Mouse (Mus musculus): ENCODE results near the gene Cul9. TPM values are rescaled to one million over a fixed set of nuclear protein-coding genes. Genes with fewer than 3 reads are reported as not detected.
"Not testable (repeated sequence)": the region's sequence is repeated elsewhere in the genome, so short reads cannot be mapped to it uniquely, and the experiment has no call there.

Cul9 gene
- total RNA-seq, 2 experiments from 2014 or later = 20.3 to 24.0 TPM

DNA sequence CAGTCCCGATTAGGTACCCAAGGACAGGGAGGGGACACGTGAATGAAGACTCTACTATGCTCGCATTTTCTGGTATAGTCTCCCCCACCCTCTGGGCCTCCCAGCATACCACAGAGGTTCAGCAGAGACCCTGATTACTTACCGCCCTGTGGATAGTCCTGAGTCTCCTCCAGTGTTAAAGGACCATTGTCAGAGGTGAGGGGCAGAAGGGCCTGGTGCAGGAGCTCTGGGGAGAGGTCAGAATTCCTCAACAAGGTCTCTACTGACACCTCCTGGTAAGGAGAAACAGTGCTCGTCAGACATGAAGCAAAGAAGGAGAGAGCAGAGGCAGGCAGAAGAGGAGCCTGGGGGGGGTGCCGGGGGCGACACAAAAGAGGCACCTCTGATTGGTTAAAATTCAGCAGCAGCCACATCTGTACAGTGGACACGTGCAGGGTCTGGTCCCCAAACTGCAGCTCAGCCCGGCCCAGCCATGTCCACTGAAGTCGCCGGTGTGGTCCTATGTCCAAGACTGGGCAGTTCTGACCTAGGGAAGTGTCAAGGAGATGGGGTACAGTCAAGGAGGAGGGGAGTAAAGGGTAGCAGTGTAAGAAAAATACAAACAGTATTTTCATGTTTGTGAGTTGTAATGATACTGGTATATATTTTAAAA lies 35.0 kb downstream of the Cul9 start:
- intact Hi-C loops (cut with DNase I) = loop anchor here (1.0 kb wide), 1 partner anchor 75 kb away; no protein-coding TSS in a partner anchor
- DNase-seq = no peak

DNA sequence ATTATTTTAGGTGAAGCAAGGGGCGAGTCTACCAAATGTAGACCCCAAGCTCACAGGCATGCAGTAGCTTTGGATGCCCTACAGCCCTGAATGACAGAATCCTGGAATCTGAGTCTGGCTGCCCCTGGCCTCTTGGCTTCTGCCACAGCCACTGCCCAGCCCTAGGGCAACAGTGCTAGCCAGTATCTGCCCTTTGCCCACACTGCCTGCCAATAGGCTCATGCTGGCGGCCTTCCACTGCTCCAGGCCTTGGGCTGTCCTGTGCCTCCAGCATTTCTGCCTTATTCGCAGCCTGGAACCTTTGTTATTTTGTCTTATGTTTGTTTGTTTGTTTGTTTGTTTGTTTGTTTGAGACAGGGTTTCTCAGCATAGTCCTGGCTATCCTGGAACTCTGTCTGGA lies 40.6 kb downstream of the Cul9 start:
- DNase-seq = no peak
- intact Hi-C loops (cut with DNase I) = no loop called here

DNA sequence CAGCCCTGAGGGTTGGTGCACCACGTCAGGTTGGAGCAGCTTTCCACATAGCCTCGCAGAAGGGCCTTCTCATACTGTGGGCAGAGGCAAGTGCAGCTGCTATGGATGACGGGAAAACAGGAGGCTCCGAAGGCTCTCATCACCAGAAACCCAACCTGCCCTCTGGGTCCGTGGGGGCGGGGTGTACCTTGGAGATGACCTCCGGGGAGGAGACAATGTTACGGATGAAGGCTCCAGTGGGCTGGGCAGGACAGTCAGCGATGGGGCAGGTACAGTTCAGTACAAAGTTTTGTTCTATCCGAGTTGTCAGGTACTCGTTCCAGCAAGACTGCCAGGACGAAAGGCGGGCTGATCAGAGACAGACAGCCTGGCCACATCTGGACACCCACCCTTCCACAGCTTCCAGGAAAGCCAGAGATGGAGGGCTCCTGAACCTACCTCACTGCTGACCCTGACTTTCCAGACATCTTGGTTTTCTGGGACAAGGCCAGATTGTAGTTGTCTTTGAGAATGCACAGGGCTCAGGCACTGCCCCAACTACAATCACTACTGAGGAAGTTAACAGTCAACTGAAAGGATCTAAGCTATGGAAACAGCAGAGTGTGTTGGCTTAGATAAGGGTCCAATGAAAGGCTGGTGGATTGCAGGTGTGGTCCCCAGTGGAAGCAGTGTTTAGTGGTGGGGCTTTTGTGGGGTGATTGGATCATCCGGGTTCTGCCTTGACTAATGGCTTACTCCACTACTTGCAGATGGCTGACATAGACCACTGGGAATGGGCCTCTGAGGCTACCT lies 42.1 kb downstream of the Cul9 start:
- intact Hi-C loops (cut with DNase I) = no loop called here
- DNase-seq = no peak

DNA sequence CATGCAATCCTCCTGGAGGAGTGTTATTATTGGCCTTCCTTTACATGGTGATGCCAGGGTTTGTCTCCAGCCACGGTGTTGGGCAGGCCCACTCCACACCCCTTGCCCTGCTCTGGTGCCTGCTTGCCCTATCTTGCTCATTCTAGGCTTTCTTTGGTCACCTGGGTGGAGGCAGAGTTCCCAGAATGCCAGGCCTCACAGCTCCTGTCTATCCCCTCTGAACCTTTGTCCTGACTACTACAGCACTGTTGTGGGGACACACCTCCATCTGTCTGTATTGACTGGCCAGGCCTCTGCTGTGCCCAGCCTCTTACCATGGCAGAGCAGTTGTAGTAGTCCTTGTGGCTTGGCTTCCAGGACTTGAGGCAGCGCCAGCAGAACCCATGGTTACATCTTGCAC lies 43.4 kb downstream of the Cul9 start:
- intact Hi-C loops (cut with DNase I) = no loop called here
- no peak for DNase-seq

DNA sequence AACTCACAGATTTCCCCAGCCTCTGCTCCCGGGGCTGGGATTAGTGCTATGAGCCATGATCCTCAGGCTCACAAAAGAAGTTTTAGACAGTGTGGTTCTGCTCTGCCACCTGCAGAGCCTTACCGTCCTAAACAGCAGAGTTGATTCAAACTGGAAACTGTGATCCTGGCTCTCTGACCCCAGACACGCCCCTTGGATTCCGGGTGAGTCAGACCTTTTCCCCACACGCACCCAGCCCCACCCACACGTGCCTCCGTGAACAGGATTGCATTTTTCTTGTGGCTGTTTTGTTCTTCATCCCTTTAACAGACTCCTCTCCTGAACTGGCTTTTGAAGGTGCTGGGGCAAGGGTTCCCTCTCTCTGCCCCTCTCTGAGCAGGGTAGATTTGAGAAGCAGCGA lies 48.2 kb downstream of the Cul9 start:
- intact Hi-C loops (cut with DNase I) = no loop called here
- DNase-seq = no peak

DNA sequence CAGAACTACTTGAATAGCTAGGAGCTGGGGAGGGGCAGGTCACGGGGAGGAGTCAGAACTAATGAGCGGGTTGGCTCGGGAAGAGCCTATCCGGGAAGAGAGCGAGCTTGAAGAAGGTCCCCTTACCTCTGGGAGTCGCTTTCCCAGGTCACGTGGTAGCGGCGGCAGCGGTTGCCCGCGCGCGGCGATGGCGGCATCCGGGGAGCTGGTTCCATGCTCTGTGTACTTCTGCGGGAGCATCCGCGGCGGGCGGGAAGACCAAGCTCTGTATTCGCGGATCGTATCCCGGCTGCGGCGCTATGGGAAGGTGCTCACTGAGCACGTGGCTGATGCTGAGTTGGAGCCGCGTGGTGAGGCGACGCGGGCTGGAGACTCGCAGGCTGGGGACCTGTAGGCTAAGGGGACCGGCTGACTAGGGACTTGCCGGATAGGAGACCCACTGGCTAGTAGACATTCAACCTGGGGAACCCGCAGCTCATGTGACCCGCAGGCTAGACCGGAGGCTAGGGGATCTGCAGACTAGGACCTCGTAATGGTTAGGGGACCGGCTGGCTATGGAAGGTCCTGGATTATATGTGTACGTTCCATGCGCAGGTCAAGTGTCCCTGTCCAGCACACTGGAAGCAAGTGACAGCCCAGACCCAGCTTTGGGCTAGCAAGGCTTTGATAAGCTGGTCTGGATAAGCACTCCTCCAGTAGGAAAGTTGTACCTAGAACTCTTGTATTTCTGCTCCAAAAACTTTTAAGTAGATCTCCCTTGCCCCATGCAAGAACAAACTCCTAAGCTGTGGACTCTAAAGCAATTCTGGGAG lies 49.4 kb downstream of the Cul9 start, which contains the start of gene Dnph1:
Gene Dnph1, plus strand, starts transcription at position 89 of the 812 bp plus-strand sequence.
- intact Hi-C loops (cut with DNase I) = no loop called here
- peak; percentile 52 to 60 for DNase-seq

DNA sequence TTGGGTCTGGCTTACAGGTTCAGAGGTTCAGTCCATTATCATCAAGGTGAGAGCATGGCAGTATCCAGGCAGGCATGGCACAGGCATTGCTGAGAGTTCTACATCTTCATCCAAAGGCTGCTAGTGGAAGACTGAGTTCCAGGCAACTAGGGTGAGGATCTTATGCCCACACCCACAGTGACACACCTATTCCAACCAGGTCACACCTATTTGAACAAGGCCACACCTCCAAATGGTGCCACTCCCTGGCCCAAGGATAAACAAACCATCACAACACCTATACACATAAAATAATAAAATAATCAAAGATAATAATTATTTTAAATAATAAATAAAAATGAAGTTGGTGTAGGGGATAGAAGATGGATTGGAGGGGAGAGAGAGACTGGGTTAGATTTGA lies 50.1 kb downstream of the Cul9 start:
- intact Hi-C loops (cut with DNase I); DNase-seq: not testable (repeated sequence)

DNA sequence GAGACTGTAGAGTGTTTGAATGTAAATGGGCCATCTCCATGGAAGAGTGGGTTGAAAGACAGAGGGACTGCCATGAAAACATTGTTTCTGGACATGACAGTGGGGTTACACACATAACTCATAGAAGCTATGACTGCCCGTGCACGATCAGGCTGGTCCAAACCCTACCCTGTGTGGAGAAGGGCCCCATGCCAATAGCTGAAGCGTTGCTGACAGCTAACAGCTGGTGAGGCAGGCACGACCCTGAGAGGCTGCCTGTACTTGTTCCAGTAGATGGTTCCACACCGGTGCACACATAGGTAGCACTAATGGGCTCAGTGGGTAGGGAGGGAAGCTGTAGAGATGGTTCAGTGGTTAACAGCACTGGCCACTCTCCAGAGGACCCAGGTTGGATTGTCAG lies 50.7 kb downstream of the Cul9 start:
- no peak for DNase-seq
- intact Hi-C loops (cut with DNase I) = no loop called here

DNA sequence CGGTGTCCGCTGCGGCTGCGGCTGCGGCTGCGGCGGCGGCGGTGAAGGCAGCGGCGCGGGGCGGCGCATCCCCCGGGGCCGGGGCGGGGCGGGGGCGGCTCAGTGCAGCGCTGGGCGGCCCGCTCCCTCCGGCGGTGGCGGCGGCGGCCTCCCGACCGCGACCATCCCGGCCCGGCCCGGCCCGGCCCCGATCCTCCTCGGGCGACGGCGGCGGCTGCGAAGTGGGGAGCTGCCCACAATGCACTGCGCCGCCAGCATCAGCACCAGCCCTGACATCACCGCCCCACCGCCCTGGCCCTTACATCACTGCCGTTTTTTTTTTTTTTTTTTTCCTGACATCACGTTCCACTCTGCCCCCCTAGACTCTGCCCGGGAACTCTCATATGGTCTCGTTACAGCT lies 58.8 kb downstream of the Cul9 start, which contains the start of gene Ttbk1:
Gene Ttbk1, minus strand, starts transcription at position 245 of the 400 bp plus-strand sequence.
- intact Hi-C loops (cut with DNase I) = no loop called here
- DNase-seq = no peak

DNA sequence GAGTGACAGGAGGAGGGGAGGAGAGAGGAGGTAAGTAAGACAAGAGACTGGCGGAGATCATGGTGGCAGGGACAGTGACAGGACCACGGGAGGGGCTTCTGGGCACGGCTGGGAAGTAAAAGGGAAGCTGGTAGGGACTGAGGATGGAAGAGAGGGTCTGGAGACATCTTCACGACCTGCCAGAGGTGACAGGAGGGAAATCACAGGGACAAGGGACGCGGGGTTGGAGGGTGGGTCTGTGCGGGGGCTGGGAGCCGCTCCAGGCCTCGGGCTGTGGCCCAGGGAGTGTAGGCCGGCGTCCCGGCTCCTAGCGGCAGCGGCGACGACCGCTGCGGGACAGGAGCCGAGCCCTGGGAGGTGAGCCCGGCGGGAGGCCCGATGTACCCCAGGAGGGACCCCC lies 59.2 kb downstream of the Cul9 start:
- intact Hi-C loops (cut with DNase I) = no loop called here
- no peak for DNase-seq

DNA sequence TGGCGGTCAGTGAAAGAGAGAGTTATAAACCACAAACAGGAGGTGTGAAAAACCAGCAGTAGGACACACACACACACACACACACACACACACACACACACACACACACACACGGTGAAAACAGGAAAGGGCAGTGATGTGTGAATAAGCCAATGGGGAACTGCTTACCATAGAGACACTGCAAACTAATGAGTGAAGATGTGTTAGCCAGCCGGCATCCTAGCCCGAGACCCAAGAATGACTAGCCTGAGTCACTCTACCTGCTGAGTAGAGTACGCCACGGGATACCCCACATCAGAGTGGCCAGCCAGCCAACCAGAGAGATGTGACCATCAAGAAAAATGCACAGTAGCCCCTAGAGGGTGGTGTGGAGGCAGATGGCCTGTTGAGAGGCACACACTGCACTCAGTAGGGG lies 61.7 kb downstream of the Cul9 start:
- no peak for DNase-seq
- intact Hi-C loops (cut with DNase I) = no loop called here

DNA sequence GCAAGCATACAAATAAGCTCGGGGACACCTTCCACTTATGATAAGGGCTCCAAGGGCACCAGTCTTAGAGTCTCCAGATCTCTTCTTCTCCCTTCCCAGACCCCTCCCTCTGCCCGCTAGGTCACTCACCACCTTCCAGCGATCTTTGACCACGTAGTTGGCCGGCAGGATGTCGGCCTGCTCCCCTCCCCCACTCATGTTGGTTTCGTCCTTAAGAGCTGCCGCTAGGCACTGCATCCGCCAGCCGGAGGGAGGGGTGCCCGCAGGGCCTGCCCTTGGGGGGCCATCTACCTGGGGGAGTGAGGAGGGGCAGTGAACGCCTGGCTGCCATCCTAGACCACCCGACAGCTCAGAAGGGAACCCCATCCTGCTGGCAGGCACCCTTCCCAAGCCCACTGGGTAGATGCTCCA lies 62.2 kb downstream of the Cul9 start:
- no peak for DNase-seq
- intact Hi-C loops (cut with DNase I) = no loop called here

DNA sequence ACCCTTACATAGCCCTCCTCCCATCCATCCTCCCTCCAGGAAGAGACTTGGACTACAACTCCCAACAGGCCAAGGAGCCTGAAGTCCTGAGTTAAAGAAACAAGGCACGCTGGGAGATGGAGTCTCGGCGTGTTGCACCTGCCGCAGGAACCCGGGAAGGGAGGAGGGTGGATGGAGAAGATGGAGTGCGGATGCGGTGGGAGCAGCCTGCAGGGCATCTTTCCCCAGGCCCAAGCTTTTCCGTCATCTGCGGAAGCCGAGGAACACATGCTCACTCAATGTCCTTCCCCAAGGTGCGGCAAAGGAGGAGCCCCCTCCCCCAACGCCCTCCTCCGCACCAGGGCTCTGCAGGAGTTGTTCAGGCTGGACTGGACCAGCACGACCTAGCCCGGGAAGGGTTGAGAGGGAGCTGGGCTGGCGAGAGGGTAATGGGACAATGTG lies 62.6 kb downstream of the Cul9 start:
- no peak for DNase-seq
- intact Hi-C loops (cut with DNase I) = no loop called here

DNA sequence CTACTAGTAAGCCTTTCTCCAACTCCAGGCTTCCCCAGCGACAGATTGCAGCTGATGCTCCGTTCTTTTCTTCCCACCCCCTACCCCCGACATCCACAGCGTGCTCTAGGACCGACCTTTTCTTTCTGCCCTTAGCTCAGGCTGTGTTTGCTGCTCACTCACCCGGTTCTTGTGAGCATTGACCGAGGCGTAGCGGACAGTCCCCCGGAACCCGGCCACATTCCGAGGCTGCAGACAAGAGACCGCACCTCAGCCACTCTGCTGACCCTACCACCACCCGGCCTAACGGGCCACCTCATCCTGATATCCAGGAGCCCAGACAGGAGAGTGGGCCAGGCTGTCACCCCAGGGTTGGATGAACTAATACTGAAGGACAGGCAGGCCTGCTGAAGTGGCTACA lies 68.9 kb downstream of the Cul9 start:
- DNase-seq = no peak
- intact Hi-C loops (cut with DNase I) = no loop called here

DNA sequence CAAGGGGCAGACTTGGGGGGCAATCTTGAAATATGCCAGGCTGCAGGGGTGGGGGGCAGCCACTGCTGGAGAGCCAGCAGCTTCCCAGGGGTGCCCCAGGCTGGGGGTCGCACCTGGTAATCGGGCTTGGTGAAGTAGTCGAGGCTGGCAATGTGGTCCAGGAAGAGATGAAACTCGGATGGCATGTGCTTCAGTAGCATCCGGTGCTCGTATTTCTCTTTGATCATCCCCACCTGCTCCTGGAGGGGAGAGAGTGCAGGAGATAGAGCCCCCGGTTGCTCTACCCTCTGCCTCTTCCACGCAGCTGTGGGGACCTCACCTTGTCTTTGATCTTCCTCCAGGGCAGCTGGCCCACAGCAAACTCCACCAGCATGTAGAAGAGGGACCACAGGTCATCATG lies 69.6 kb downstream of the Cul9 start:
- no peak for DNase-seq
- intact Hi-C loops (cut with DNase I) = no loop called here

DNA sequence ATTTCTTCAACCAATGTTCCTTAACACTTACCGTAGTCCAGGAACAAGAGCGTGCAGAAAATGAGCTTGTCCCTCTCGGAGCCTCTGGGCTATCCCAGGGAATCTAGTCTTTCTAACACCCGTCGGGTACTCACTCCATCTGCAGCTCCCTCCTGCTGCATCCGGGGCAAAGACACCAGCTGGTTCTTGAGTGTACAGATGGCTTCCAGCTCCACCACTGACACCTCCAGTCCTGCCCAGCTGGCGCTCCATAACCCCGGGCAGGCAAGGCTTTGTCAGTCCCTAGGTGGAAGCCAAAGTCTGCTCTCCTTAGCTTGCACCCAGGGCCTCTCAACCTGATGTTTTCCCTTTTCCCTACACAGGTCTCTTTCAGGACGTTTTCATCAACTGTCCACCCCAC lies 78.4 kb downstream of the Cul9 start:
- no peak for DNase-seq
- intact Hi-C loops (cut with DNase I) = no loop called here

DNA sequence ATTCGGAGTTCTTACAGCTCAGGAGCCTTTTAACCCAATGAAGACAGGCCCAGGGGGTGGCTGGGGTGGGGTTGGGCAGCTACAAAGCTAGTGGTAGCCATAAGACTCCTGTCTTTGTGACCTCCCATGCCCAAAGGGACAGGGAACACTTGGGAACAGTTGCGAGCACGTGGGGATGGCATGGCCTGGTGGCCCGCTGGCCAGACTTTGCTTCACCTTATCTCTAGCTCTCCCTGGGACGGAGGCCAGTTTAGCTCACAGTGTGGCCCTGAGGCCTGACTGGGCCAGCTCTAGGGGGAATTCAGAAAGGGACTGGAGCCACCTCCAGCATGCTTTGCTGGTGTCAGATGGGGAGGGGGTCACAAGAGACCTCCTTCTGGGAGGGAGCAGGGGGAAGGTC lies 84.0 kb downstream of the Cul9 start:
- intact Hi-C loops (cut with DNase I) = no loop called here
- DNase-seq = peak; percentile 43 to 46

DNA sequence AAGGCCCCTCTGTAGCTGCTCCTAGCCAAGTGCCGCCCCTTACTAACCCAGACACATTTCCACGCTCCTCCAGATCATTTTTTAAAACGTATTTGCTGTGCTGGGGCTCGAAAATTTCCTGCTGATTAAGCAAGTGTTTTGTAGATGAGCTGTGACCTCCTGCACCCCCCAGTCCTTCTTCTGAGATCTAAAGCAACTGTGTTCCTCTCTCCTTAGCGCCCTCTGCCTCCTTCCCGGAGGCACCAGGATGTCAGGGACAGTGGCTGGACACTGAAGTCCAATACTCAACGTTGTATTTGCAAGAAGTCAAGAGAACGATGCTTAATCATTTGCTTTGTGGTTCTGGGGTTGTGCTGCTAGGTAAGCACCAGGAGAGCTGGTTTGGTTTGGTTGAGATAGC lies 84.8 kb downstream of the Cul9 start:
- intact Hi-C loops (cut with DNase I) = no loop called here
- DNase-seq = no peak

DNA sequence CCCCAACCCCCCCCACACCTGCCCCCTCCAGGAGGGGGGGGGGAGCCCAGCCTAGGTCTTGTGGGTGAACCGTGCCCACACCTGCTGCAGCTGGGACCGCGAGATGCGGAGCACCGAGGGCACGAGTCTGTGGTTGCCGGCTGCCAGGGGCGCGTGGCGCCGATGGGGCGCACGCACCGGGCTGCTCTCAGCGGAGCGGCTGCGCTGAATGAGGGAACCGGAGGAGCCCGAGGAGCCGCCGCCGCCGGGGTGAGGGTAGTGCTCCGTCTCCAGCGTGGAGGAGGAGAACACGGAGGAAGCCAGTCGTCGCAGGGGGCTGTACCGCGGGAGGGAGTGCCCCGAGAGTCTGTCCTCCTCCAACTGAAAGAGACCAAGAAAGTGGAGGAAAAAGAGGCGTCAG lies 85.5 kb downstream of the Cul9 start:
- DNase-seq = no peak
- intact Hi-C loops (cut with DNase I) = no loop called here

DNA sequence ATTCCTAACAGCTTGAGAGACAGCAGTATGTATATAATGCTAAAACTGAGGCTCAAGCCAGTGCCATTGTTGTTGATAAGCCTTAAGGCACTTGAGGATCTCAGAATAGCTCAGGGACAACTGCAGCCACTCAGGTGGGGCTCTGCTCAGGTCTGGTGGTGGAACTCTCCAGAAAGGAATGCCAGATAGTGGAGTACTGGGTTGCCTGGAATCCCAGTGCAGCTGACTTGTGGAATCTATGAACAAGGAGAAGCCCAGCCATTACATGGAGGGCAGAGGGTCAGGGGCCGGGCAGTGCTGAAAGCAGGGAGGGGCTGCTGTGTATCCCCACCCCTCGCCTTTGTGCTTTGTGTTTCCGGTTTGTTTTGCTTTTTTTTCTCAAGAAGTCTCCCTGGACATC lies 87.7 kb downstream of the Cul9 start:
- no peak for DNase-seq
- intact Hi-C loops (cut with DNase I) = no loop called here

DNA sequence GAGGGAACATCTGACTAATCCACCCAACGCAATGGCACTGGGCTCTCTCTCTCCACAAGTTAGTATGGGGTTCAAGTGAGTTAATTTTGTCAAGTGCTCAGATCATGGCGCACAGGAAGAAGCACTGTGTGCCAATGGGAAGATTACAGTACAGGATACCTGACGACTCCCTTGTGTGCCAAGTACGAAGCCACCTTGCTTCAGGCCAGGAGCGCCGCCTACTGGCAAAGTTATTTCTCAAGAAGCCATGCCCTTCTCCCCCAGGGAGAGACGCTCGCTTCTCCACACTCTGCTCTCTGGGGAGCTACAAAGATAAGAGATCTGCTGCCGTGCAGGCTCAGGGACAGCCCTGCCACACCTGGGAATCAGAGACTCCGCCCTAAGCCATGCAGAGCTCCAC lies 88.4 kb downstream of the Cul9 start:
- DNase-seq = peak in 1 of 2 experiments; percentile 46
- intact Hi-C loops (cut with DNase I) = no loop called here

Measured in heart, postnatal 36 days (tissue).